Mouse (Mus musculus): ENCODE results near the gene Irf9. TPM values are rescaled to one million over a fixed set of nuclear protein-coding genes. Genes with fewer than 3 reads are reported as not detected.

The Irf9 gene
- polyA plus RNA-seq, 2 experiments = 9.8 to 21.0 TPM

GRCm38 (mm10) chr14:55649884-55650283, 46.5 kb downstream of the Irf9 start, which contains the start of gene Tssk4:
Gene Tssk4, plus strand, starts transcription at chr14:55650184.
- WGBS = 100% methylated on average over 2 of the region's 2 CpGs
- TF ChIP-seq POLR2A (IDR thresholded peaks at IDR 0.05; ENCODE audit: borderline replicate concordance, extremely low read depth, insufficient read depth, insufficient read length) = no peak
- no peak for DNase-seq (ENCODE audit: low spot score)

GRCm38 (mm10) chr14:55651528-55651927, 48.2 kb downstream of the Irf9 start:
- Histone ChIP-seq H3K36me3 (ENCODE audit: control insufficient read depth, insufficient read depth, low read length) (0 out of 2 replicates have a peak, but pooled peaks cover under 1% of the 10 kb centered on the region), H3K4me3 (replicated peaks; ENCODE audit: low read length) (no peak overlapping the region), H3K4me1 (ENCODE audit: control insufficient read depth, insufficient read depth, low read length) (no peaks in the 10 kb centered on the region), H3K9ac (ENCODE audit: low read depth, low read length, severe bottlenecking) (no peak overlapping the region), H3K27me3 (ENCODE audit: control insufficient read depth, insufficient read depth, low read length) (no peaks in the 10 kb centered on the region), H3K27ac (replicated peaks; ENCODE audit: low read depth, low read length) (no peak overlapping the region), H3K9me3 (ENCODE audit: control insufficient read depth, low read length) (no peaks in the 10 kb centered on the region), H3K4me2 (replicated peaks; ENCODE audit: low read depth, low read length, severe bottlenecking) (no peak overlapping the region)
- WGBS = 83% methylated on average over 7 of the region's 7 CpGs
- no peak for TF ChIP-seq POLR2A (IDR thresholded peaks at IDR 0.05; ENCODE audit: borderline replicate concordance, extremely low read depth, insufficient read depth, insufficient read length)
- ATAC-seq (ENCODE audit: low FRiP score, low read depth) = no peak
- DNase-seq (ENCODE audit: low spot score) = no peak

More at GRCm38 (mm10) chr14:55649884-55650283, 46.5 kb downstream of the Irf9 start, which contains the start of gene Tssk4:
- no peak within 1 kb of the TSS for H3K4me3 ChIP-seq (replicated peaks; ENCODE audit: low read length)
- H3K4me1 ChIP-seq (ENCODE audit: control insufficient read depth, insufficient read depth, low read length) = 0 out of 2 replicates have a peak, but pooled peaks cover under 1% of the 10 kb centered on the region
- H3K4me2 ChIP-seq (replicated peaks; ENCODE audit: low read depth, low read length, severe bottlenecking) = no peak within 1 kb of the TSS
- no peaks in the 10 kb centered on the region for H3K9me3 ChIP-seq (ENCODE audit: control insufficient read depth, low read length)
- H3K27me3 ChIP-seq (ENCODE audit: control insufficient read depth, insufficient read depth, low read length) = no peaks in the 10 kb centered on the region
- no peak for ATAC-seq (ENCODE audit: low FRiP score, low read depth)
- H3K9ac ChIP-seq (ENCODE audit: low read depth, low read length, severe bottlenecking) = no peak within 1 kb of the TSS
- H3K27ac ChIP-seq (replicated peaks; ENCODE audit: low read depth, low read length) = no peak within 1 kb of the TSS
- 0 out of 2 replicates have a peak, but pooled peaks cover 8% of the 10 kb centered on the region for H3K36me3 ChIP-seq (ENCODE audit: control insufficient read depth, insufficient read depth, low read length)

GRCm38 (mm10) chr14:55656935-55657334, 53.6 kb downstream of the Irf9 start:
- no peaks in the 10 kb centered on the region for H3K9me3 ChIP-seq (ENCODE audit: control insufficient read depth, low read length)
- no peak for TF ChIP-seq POLR2A (IDR thresholded peaks at IDR 0.05; ENCODE audit: borderline replicate concordance, extremely low read depth, insufficient read depth, insufficient read length)
- H3K27ac ChIP-seq (replicated peaks; ENCODE audit: low read depth, low read length) = no peak overlapping the region
- 86% methylated on average over 3 of the region's 3 CpGs for WGBS
- peaks cover 22% of the 10 kb centered on the region for H3K36me3 ChIP-seq (ENCODE audit: control insufficient read depth, insufficient read depth, low read length)
- H3K4me3 ChIP-seq (replicated peaks; ENCODE audit: low read length) = no peak overlapping the region
- H3K9ac ChIP-seq (ENCODE audit: low read depth, low read length, severe bottlenecking) = no peak overlapping the region
- no peak for DNase-seq (ENCODE audit: low spot score)
- H3K4me2 ChIP-seq (replicated peaks; ENCODE audit: low read depth, low read length, severe bottlenecking) = no peak overlapping the region
- H3K4me1 ChIP-seq (ENCODE audit: control insufficient read depth, insufficient read depth, low read length) = peaks cover 5% of the 10 kb centered on the region
- no peaks in the 10 kb centered on the region for H3K27me3 ChIP-seq (ENCODE audit: control insufficient read depth, insufficient read depth, low read length)
- no peak for ATAC-seq (ENCODE audit: low FRiP score, low read depth)

GRCm38 (mm10) chr14:55658011-55658410, 54.6 kb downstream of the Irf9 start:
- H3K36me3 ChIP-seq (ENCODE audit: control insufficient read depth, insufficient read depth, low read length) = peaks cover 28% of the 10 kb centered on the region
- no peak overlapping the region for H3K27ac ChIP-seq (replicated peaks; ENCODE audit: low read depth, low read length)
- H3K9ac ChIP-seq (ENCODE audit: low read depth, low read length, severe bottlenecking) = no peak overlapping the region
- H3K4me1 ChIP-seq (ENCODE audit: control insufficient read depth, insufficient read depth, low read length) = peaks cover 5% of the 10 kb centered on the region
- no peaks in the 10 kb centered on the region for H3K27me3 ChIP-seq (ENCODE audit: control insufficient read depth, insufficient read depth, low read length)
- H3K9me3 ChIP-seq (ENCODE audit: control insufficient read depth, low read length) = no peaks in the 10 kb centered on the region
- WGBS = 94% methylated on average over 5 of the region's 5 CpGs
- H3K4me2 ChIP-seq (replicated peaks; ENCODE audit: low read depth, low read length, severe bottlenecking) = no peak overlapping the region
- ATAC-seq (ENCODE audit: low FRiP score, low read depth) (no peak), DNase-seq (ENCODE audit: low spot score) (no peak)
- no peak overlapping the region for H3K4me3 ChIP-seq (replicated peaks; ENCODE audit: low read length)
- no peak for TF ChIP-seq POLR2A (IDR thresholded peaks at IDR 0.05; ENCODE audit: borderline replicate concordance, extremely low read depth, insufficient read depth, insufficient read length)

Other genes starting within 250 kb of the Irf9 start
Only the 30 nearest of the 31 such genes appear.
- 53.0 and 58.6 TPM in 2 replicates for gene Dhrs4, start 124.8 kb upstream of the Irf9 start, polyA plus RNA-seq (2012; rRNA removed)
- gene Dhrs4, start 124.8 kb upstream of the Irf9 start, polyA plus RNA-seq (2014; fragmentation: Nextera tagmentation; extraction: Ambion mirVana) = 48.4 and 60.3 TPM in 2 replicates
- gene Carmil3, start 112.9 kb upstream of the Irf9 start, polyA plus RNA-seq (2012; rRNA removed) = 24.8 and 28.8 TPM in 2 replicates
- 3.6 and 5.4 TPM in 2 replicates for gene Carmil3, start 112.9 kb upstream of the Irf9 start, polyA plus RNA-seq (2014; fragmentation: Nextera tagmentation; extraction: Ambion mirVana)
- 0.74 and 0.83 TPM in 2 replicates for gene Cpne6, start 93.1 kb upstream of the Irf9 start, polyA plus RNA-seq (2012; rRNA removed)
- gene Cpne6, start 93.1 kb upstream of the Irf9 start, polyA plus RNA-seq (2014; fragmentation: Nextera tagmentation; extraction: Ambion mirVana) = 0.47 and 0.65 TPM in 2 replicates
- gene Nrl, start 78.6 kb upstream of the Irf9 start, polyA plus RNA-seq (2012; rRNA removed) = 0.06 TPM in 1 of 2 replicates, not detected in the other
- not detected in 2 replicates for gene Nrl, start 78.6 kb upstream of the Irf9 start, polyA plus RNA-seq (2014; fragmentation: Nextera tagmentation; extraction: Ambion mirVana)
- gene Pck2, start 63.3 kb upstream of the Irf9 start, polyA plus RNA-seq (2012; rRNA removed) = 39.3 and 52.1 TPM in 2 replicates
- gene Pck2, start 63.3 kb upstream of the Irf9 start, polyA plus RNA-seq (2014; fragmentation: Nextera tagmentation; extraction: Ambion mirVana) = 22.5 and 28.0 TPM in 2 replicates
- gene Dcaf11, start 43.6 kb upstream of the Irf9 start, polyA plus RNA-seq (2012; rRNA removed) = 47.5 and 53.0 TPM in 2 replicates
- gene Dcaf11, start 43.6 kb upstream of the Irf9 start, polyA plus RNA-seq (2014; fragmentation: Nextera tagmentation; extraction: Ambion mirVana) = 53.8 and 56.0 TPM in 2 replicates
- gene A730061H03Rik, start 43.2 kb upstream of the Irf9 start, polyA plus RNA-seq (2012; rRNA removed) = 0.67 and 0.88 TPM in 2 replicates
- 0.74 and 1.7 TPM in 2 replicates for gene A730061H03Rik, start 43.2 kb upstream of the Irf9 start, polyA plus RNA-seq (2014; fragmentation: Nextera tagmentation; extraction: Ambion mirVana)
- 30.9 and 43.0 TPM in 2 replicates for gene Fitm1, start 28.0 kb upstream of the Irf9 start, polyA plus RNA-seq (2012; rRNA removed)
- gene Fitm1, start 28.0 kb upstream of the Irf9 start, polyA plus RNA-seq (2014; fragmentation: Nextera tagmentation; extraction: Ambion mirVana) = 19.1 and 26.9 TPM in 2 replicates
- 66.8 and 77.6 TPM in 2 replicates for gene Psme1, start 25.4 kb upstream of the Irf9 start, polyA plus RNA-seq (2012; rRNA removed)
- 147 and 154 TPM in 2 replicates for gene Psme1, start 25.4 kb upstream of the Irf9 start, polyA plus RNA-seq (2014; fragmentation: Nextera tagmentation; extraction: Ambion mirVana)
- gene Emc9, start 18.3 kb upstream of the Irf9 start, polyA plus RNA-seq (2012; rRNA removed) = 6.6 and 6.9 TPM in 2 replicates
- gene Emc9, start 18.3 kb upstream of the Irf9 start, polyA plus RNA-seq (2014; fragmentation: Nextera tagmentation; extraction: Ambion mirVana) = 6.5 and 7.0 TPM in 2 replicates
- 75.8 and 78.5 TPM in 2 replicates for gene Psme2, start 12.5 kb upstream of the Irf9 start, polyA plus RNA-seq (2012; rRNA removed)
- 239 and 245 TPM in 2 replicates for gene Psme2, start 12.5 kb upstream of the Irf9 start, polyA plus RNA-seq (2014; fragmentation: Nextera tagmentation; extraction: Ambion mirVana)
- gene Rnf31, start 11.9 kb upstream of the Irf9 start, polyA plus RNA-seq (2012; rRNA removed) = 23.0 and 34.1 TPM in 2 replicates
- gene Rnf31, start 11.9 kb upstream of the Irf9 start, polyA plus RNA-seq (2014; fragmentation: Nextera tagmentation; extraction: Ambion mirVana) = 13.1 and 18.1 TPM in 2 replicates
- gene Rec8, start 14.5 kb downstream of the Irf9 start, polyA plus RNA-seq (2012; rRNA removed) = 8.9 and 9.6 TPM in 2 replicates
- gene Rec8, start 14.5 kb downstream of the Irf9 start, polyA plus RNA-seq (2014; fragmentation: Nextera tagmentation; extraction: Ambion mirVana) = 2.4 and 2.8 TPM in 2 replicates
- 185 and 239 TPM in 2 replicates for gene Ipo4, start 32.4 kb downstream of the Irf9 start, polyA plus RNA-seq (2012; rRNA removed)
- gene Ipo4, start 32.4 kb downstream of the Irf9 start, polyA plus RNA-seq (2014; fragmentation: Nextera tagmentation; extraction: Ambion mirVana) = 131 and 133 TPM in 2 replicates
- 6.8 and 12.2 TPM in 2 replicates for gene Gm49378, start 34.3 kb downstream of the Irf9 start, polyA plus RNA-seq (2012; rRNA removed)
- gene Gm49378, start 34.3 kb downstream of the Irf9 start, polyA plus RNA-seq (2014; fragmentation: Nextera tagmentation; extraction: Ambion mirVana) = 1.5 and 3.7 TPM in 2 replicates
- 92.3 and 128 TPM in 2 replicates for gene Tm9sf1, start 40.2 kb downstream of the Irf9 start, polyA plus RNA-seq (2012; rRNA removed)
- gene Tm9sf1, start 40.2 kb downstream of the Irf9 start, polyA plus RNA-seq (2014; fragmentation: Nextera tagmentation; extraction: Ambion mirVana) = 111 and 116 TPM in 2 replicates
- gene Tssk4, start 46.6 kb downstream of the Irf9 start, polyA plus RNA-seq (2012; rRNA removed) = 2.9 and 3.3 TPM in 2 replicates
- gene Tssk4, start 46.6 kb downstream of the Irf9 start, polyA plus RNA-seq (2014; fragmentation: Nextera tagmentation; extraction: Ambion mirVana) = 1.2 and 1.4 TPM in 2 replicates
- 47.4 and 49.7 TPM in 2 replicates for gene Mdp1, start 56.9 kb downstream of the Irf9 start, polyA plus RNA-seq (2012; rRNA removed)
- gene Mdp1, start 56.9 kb downstream of the Irf9 start, polyA plus RNA-seq (2014; fragmentation: Nextera tagmentation; extraction: Ambion mirVana) = 53.7 and 59.1 TPM in 2 replicates
- 51.1 and 53.6 TPM in 2 replicates for gene Gmpr2, start 68.4 kb downstream of the Irf9 start, polyA plus RNA-seq (2012; rRNA removed)
- gene Gmpr2, start 68.4 kb downstream of the Irf9 start, polyA plus RNA-seq (2014; fragmentation: Nextera tagmentation; extraction: Ambion mirVana) = 53.1 and 68.5 TPM in 2 replicates
- 347 and 416 TPM in 2 replicates for gene Nedd8, start 68.6 kb downstream of the Irf9 start, polyA plus RNA-seq (2012; rRNA removed)
- gene Nedd8, start 68.6 kb downstream of the Irf9 start, polyA plus RNA-seq (2014; fragmentation: Nextera tagmentation; extraction: Ambion mirVana) = 567 and 583 TPM in 2 replicates
- 35.9 and 38.4 TPM in 2 replicates for gene Tinf2, start 78.2 kb downstream of the Irf9 start, polyA plus RNA-seq (2012; rRNA removed)
- 34.2 and 40.1 TPM in 2 replicates for gene Tinf2, start 78.2 kb downstream of the Irf9 start, polyA plus RNA-seq (2014; fragmentation: Nextera tagmentation; extraction: Ambion mirVana)
- gene Tgm1, start 110.4 kb downstream of the Irf9 start, polyA plus RNA-seq (2012; rRNA removed) = 15.0 and 17.7 TPM in 2 replicates
- gene Tgm1, start 110.4 kb downstream of the Irf9 start, polyA plus RNA-seq (2014; fragmentation: Nextera tagmentation; extraction: Ambion mirVana) = 17.0 and 21.2 TPM in 2 replicates
- 41.7 and 53.5 TPM in 2 replicates for gene Rabggta, start 118.7 kb downstream of the Irf9 start, polyA plus RNA-seq (2012; rRNA removed)
- gene Rabggta, start 118.7 kb downstream of the Irf9 start, polyA plus RNA-seq (2014; fragmentation: Nextera tagmentation; extraction: Ambion mirVana) = 20.4 and 23.0 TPM in 2 replicates
- 88.3 and 109 TPM in 2 replicates for gene Dhrs1, start 142.1 kb downstream of the Irf9 start, polyA plus RNA-seq (2012; rRNA removed)
- gene Dhrs1, start 142.1 kb downstream of the Irf9 start, polyA plus RNA-seq (2014; fragmentation: Nextera tagmentation; extraction: Ambion mirVana) = 82.0 and 89.7 TPM in 2 replicates
- gene Nop9, start 142.1 kb downstream of the Irf9 start, polyA plus RNA-seq (2012; rRNA removed) = 23.5 and 30.5 TPM in 2 replicates
- 37.6 and 38.1 TPM in 2 replicates for gene Nop9, start 142.1 kb downstream of the Irf9 start, polyA plus RNA-seq (2014; fragmentation: Nextera tagmentation; extraction: Ambion mirVana)
- 2.1 and 2.6 TPM in 2 replicates for gene Cideb, start 154.9 kb downstream of the Irf9 start, polyA plus RNA-seq (2012; rRNA removed)
- gene Cideb, start 154.9 kb downstream of the Irf9 start, polyA plus RNA-seq (2014; fragmentation: Nextera tagmentation; extraction: Ambion mirVana) = 0.41 and 0.46 TPM in 2 replicates
- 0.44 and 0.65 TPM in 2 replicates for gene Ltb4r2, start 157.9 kb downstream of the Irf9 start, polyA plus RNA-seq (2012; rRNA removed)
- gene Ltb4r2, start 157.9 kb downstream of the Irf9 start, polyA plus RNA-seq (2014; fragmentation: Nextera tagmentation; extraction: Ambion mirVana) = 0.61 and 0.74 TPM in 2 replicates
- 1.1 and 1.2 TPM in 2 replicates for gene Ltb4r1, start 162.4 kb downstream of the Irf9 start, polyA plus RNA-seq (2012; rRNA removed)
- gene Ltb4r1, start 162.4 kb downstream of the Irf9 start, polyA plus RNA-seq (2014; fragmentation: Nextera tagmentation; extraction: Ambion mirVana) = 0.33 and 0.78 TPM in 2 replicates
- 32.4 and 35.0 TPM in 2 replicates for gene Adcy4, start 180.5 kb downstream of the Irf9 start, polyA plus RNA-seq (2012; rRNA removed)
- gene Adcy4, start 180.5 kb downstream of the Irf9 start, polyA plus RNA-seq (2014; fragmentation: Nextera tagmentation; extraction: Ambion mirVana) = 16.8 and 17.8 TPM in 2 replicates
- gene Ripk3, start 185.3 kb downstream of the Irf9 start, polyA plus RNA-seq (2012; rRNA removed) = 35.9 and 41.4 TPM in 2 replicates
- gene Ripk3, start 185.3 kb downstream of the Irf9 start, polyA plus RNA-seq (2014; fragmentation: Nextera tagmentation; extraction: Ambion mirVana) = 30.5 and 37.6 TPM in 2 replicates